Mouse (Mus musculus): ENCODE data around the gene Nexn. TPM values are rescaled to one million over a fixed set of nuclear protein-coding genes. Genes with fewer than 3 reads are reported as not detected.
"Not testable (repeated sequence)": the region's sequence is repeated elsewhere in the genome, so short reads cannot be mapped to it uniquely, and the experiment has no call there.

Gene Nexn
- 5.4 and 12.0 TPM in 2 replicates for polyA plus RNA-seq (2016; fragmentation: Nextera tagmentation; extraction: Ambion mirVana)

GRCm38 (mm10) chr3:152266036-152266421 lies at the start of gene Nexn:
Nexn (minus strand) TSS chr3:152266350.
- Histone ChIP-seq H3K4me3 (peak within 1 kb of the TSS; percentile 56), H3K36me3 (no peaks in the 10 kb centered on the region), H3K4me1 (peaks cover 31% of the 10 kb centered on the region), H3K27me3 (peaks cover 35% of the 10 kb centered on the region), H3K9me3 (replicated peaks) (no peaks in the 10 kb centered on the region), H3K27ac (no peak within 1 kb of the TSS), H3K4me2 (replicated peaks) (peak within 1 kb of the TSS; percentile 96), H3K9ac (peak within 1 kb of the TSS; percentile 69)
- peak; percentile 18; the same call in 1 of the 2 replicates for ATAC-seq (ENCODE audit: low FRiP score)
- 3% methylated on average over 13 of the region's 13 CpGs for WGBS

- Histone ChIP-seq H3K27ac (no peak overlapping the region), H3K36me3 (peaks cover 15% of the 10 kb centered on the region), H3K27me3 (no peaks in the 10 kb centered on the region), H3K4me3 (no peak overlapping the region), H3K9me3 (replicated peaks) (no peaks in the 10 kb centered on the region), H3K4me1 (no peaks in the 10 kb centered on the region), H3K4me2 (replicated peaks) (no peak overlapping the region), H3K9ac (no peak overlapping the region)
- ATAC-seq (ENCODE audit: low FRiP score) = peak; percentile 60; the same call in 1 of the 2 replicates
- WGBS = 13% methylated on average over 7 of the region's 7 CpGs
Measured at GRCm38 (mm10) chr3:152315613-152316012, 49.5 kb upstream of the Nexn start.

- H3K9me3 ChIP-seq (replicated peaks); H3K4me1 ChIP-seq; ATAC-seq (ENCODE audit: low FRiP score); H3K4me3 ChIP-seq; H3K27me3 ChIP-seq; H3K9ac ChIP-seq; H3K4me2 ChIP-seq (replicated peaks); H3K27ac ChIP-seq: not testable (repeated sequence)
- peaks cover 12% of the 10 kb centered on the region for H3K36me3 ChIP-seq
- WGBS = 76% methylated on average over 14 of the region's 14 CpGs
Measured at GRCm38 (mm10) chr3:152314666-152315065, 48.5 kb upstream of the Nexn start.

GRCm38 (mm10) chr3:152309250-152309645 lies 43.1 kb upstream of the Nexn start:
- Histone ChIP-seq H3K27ac (no peak overlapping the region), H3K9ac (no peak overlapping the region), H3K4me2 (replicated peaks) (no peak overlapping the region), H3K9me3 (replicated peaks) (no peaks in the 10 kb centered on the region), H3K27me3 (no peaks in the 10 kb centered on the region), H3K4me3 (no peak overlapping the region), H3K4me1 (no peaks in the 10 kb centered on the region), H3K36me3 (peaks cover 14% of the 10 kb centered on the region)
- WGBS = 91% methylated on average over 9 of the region's 9 CpGs
- ATAC-seq (ENCODE audit: low FRiP score) = no peak

GRCm38 (mm10) chr3:152308485-152309249 lies 42.5 kb upstream of the Nexn start:
- WGBS = 77% methylated on average over 10 of the region's 10 CpGs
- peaks cover 14% of the 10 kb centered on the region for H3K36me3 ChIP-seq
- H3K9ac ChIP-seq = no peak overlapping the region
- no peak overlapping the region for H3K4me3 ChIP-seq
- no peak overlapping the region for H3K4me2 ChIP-seq (replicated peaks)
- ATAC-seq (ENCODE audit: low FRiP score) = no peak
- no peaks in the 10 kb centered on the region for H3K27me3 ChIP-seq
- no peaks in the 10 kb centered on the region for H3K9me3 ChIP-seq (replicated peaks)
- no peak overlapping the region for H3K27ac ChIP-seq
- no peaks in the 10 kb centered on the region for H3K4me1 ChIP-seq

- H3K4me3 ChIP-seq = no peak overlapping the region
- no peak overlapping the region for H3K9ac ChIP-seq
- no peak for ATAC-seq (ENCODE audit: low FRiP score)
- peaks cover 12% of the 10 kb centered on the region; the same call in 1 of the 2 replicates for H3K36me3 ChIP-seq
- 90% methylated on average over 4 of the region's 4 CpGs for WGBS
- no peak overlapping the region for H3K4me2 ChIP-seq (replicated peaks)
- no peaks in the 10 kb centered on the region for H3K9me3 ChIP-seq (replicated peaks)
- H3K4me1 ChIP-seq = no peaks in the 10 kb centered on the region
- H3K27ac ChIP-seq = 0 out of 2 replicates have a peak overlapping the region, but pooled peaks have one; percentile 2
- no peaks in the 10 kb centered on the region for H3K27me3 ChIP-seq
Measured at GRCm38 (mm10) chr3:152305971-152306370, 39.8 kb upstream of the Nexn start.

GRCm38 (mm10) chr3:152305080-152305479 lies 38.9 kb upstream of the Nexn start:
- Histone ChIP-seq H3K9me3 (replicated peaks) (no peaks in the 10 kb centered on the region), H3K27ac (no peak overlapping the region), H3K27me3 (no peaks in the 10 kb centered on the region), H3K4me3 (no peak overlapping the region), H3K4me2 (replicated peaks) (no peak overlapping the region), H3K36me3 (peaks cover 17% of the 10 kb centered on the region; the same call in 1 of the 2 replicates), H3K9ac (no peak overlapping the region), H3K4me1 (no peaks in the 10 kb centered on the region)
- no peak for ATAC-seq (ENCODE audit: low FRiP score)
- 88% methylated on average over 8 of the region's 8 CpGs for WGBS

GRCm38 (mm10) chr3:152304093-152304815 lies 38.1 kb upstream of the Nexn start:
- Histone ChIP-seq H3K27ac (no peak overlapping the region), H3K9me3 (replicated peaks) (no peaks in the 10 kb centered on the region), H3K9ac (no peak overlapping the region), H3K27me3 (no peaks in the 10 kb centered on the region), H3K4me3 (no peak overlapping the region), H3K36me3 (peaks cover 24% of the 10 kb centered on the region), H3K4me1 (no peaks in the 10 kb centered on the region), H3K4me2 (replicated peaks) (no peak overlapping the region)
- no peak for ATAC-seq (ENCODE audit: low FRiP score)
- WGBS = 68% methylated on average over 6 of the region's 6 CpGs

- Histone ChIP-seq H3K4me2 (replicated peaks) (no peak overlapping the region), H3K4me3 (no peak overlapping the region), H3K4me1 (no peaks in the 10 kb centered on the region), H3K27ac (no peak overlapping the region), H3K36me3 (peaks cover 24% of the 10 kb centered on the region), H3K9ac (no peak overlapping the region), H3K27me3 (no peaks in the 10 kb centered on the region), H3K9me3 (replicated peaks) (no peaks in the 10 kb centered on the region)
- ATAC-seq (ENCODE audit: low FRiP score) = no peak
- 79% methylated on average over 9 of the region's 9 CpGs for WGBS
Measured at GRCm38 (mm10) chr3:152302991-152303390, 36.8 kb upstream of the Nexn start.

- Histone ChIP-seq H3K9me3 (replicated peaks) (no peaks in the 10 kb centered on the region), H3K4me1 (no peaks in the 10 kb centered on the region), H3K27ac (no peak overlapping the region), H3K9ac (no peak overlapping the region), H3K4me3 (no peak overlapping the region), H3K36me3 (peaks cover 36% of the 10 kb centered on the region), H3K4me2 (replicated peaks) (no peak overlapping the region), H3K27me3 (no peaks in the 10 kb centered on the region)
- 94% methylated on average over 14 of the region's 14 CpGs for WGBS
- ATAC-seq (ENCODE audit: low FRiP score) = no peak
Measured at GRCm38 (mm10) chr3:152300376-152301337, 34.5 kb upstream of the Nexn start.

- no peaks in the 10 kb centered on the region for H3K27me3 ChIP-seq
- no peak for ATAC-seq (ENCODE audit: low FRiP score)
- no peak overlapping the region for H3K27ac ChIP-seq
- H3K4me2 ChIP-seq (replicated peaks) = no peak overlapping the region
- peaks cover 40% of the 10 kb centered on the region for H3K36me3 ChIP-seq
- 91% methylated on average over 5 of the region's 5 CpGs for WGBS
- H3K4me1 ChIP-seq = no peaks in the 10 kb centered on the region
- no peak overlapping the region for H3K9ac ChIP-seq
- H3K4me3 ChIP-seq = no peak overlapping the region
- no peaks in the 10 kb centered on the region for H3K9me3 ChIP-seq (replicated peaks)
Measured at GRCm38 (mm10) chr3:152295896-152296295, 29.7 kb upstream of the Nexn start.

GRCm38 (mm10) chr3:152294400-152294799 lies 28.2 kb upstream of the Nexn start:
- WGBS = 77% methylated on average over 3 of the region's 3 CpGs
- Histone ChIP-seq H3K27me3 (no peaks in the 10 kb centered on the region), H3K9me3 (replicated peaks) (no peaks in the 10 kb centered on the region), H3K27ac (no peak overlapping the region), H3K4me2 (replicated peaks) (no peak overlapping the region), H3K4me3 (no peak overlapping the region), H3K36me3 (peaks cover 37% of the 10 kb centered on the region), H3K9ac (no peak overlapping the region), H3K4me1 (no peaks in the 10 kb centered on the region)
- ATAC-seq (ENCODE audit: low FRiP score) = no peak

Data from hindbrain, embryonic 12.5 days (tissue).